Mouse (Mus musculus): Measurements from ENCODE around the gene Golga4. TPM values are rescaled to one million over a fixed set of nuclear protein-coding genes. Genes with fewer than 3 reads are reported as not detected.

The Golga4 gene
- polyA plus RNA-seq, 1 experiment, result 19.4 TPM

GRCm38 (mm10) chr9:118476211-118476765, 29.8 kb upstream of the Golga4 start:
- Histone ChIP-seq H3K27me3 (ENCODE audit: control insufficient read depth, insufficient read depth, low read length) (peaks cover 30% of the 10 kb centered on the region), H3K4me1 (replicated peaks; ENCODE audit: control insufficient read depth, insufficient read depth, low read length) (peaks cover 21% of the 10 kb centered on the region), H3K36me3 (ENCODE audit: control insufficient read depth, insufficient read depth, low read length) (no peaks in the 10 kb centered on the region), H3K4me3 (ENCODE audit: control insufficient read depth, insufficient read depth, low read length) (no peak overlapping the region), H3K27ac (ENCODE audit: control insufficient read depth, insufficient read depth, low read length) (no peak overlapping the region)
- DNase-seq, result no peak
- 5% methylated on average over 22 of the region's 22 CpGs for WGBS
- no peak for TF ChIP-seq POLR2A (IDR thresholded peaks at IDR 0.05; ENCODE audit: control insufficient read depth, extremely low read depth, insufficient read depth, low read length, poor library complexity)
- no peak for TF ChIP-seq CTCF (IDR thresholded peaks at IDR 0.05; ENCODE audit: borderline replicate concordance, control insufficient read depth, extremely low read depth, insufficient read depth, low read length, poor library complexity)

GRCm38 (mm10) chr9:118476766-118477271, 29.2 kb upstream of the Golga4 start:
- no peak overlapping the region for H3K4me3 ChIP-seq (ENCODE audit: control insufficient read depth, insufficient read depth, low read length)

GRCm38 (mm10) chr9:118477281-118477931, 28.7 kb upstream of the Golga4 start:
- Histone ChIP-seq H3K27ac (ENCODE audit: control insufficient read depth, insufficient read depth, low read length) (no peak overlapping the region), H3K36me3 (ENCODE audit: control insufficient read depth, insufficient read depth, low read length) (no peaks in the 10 kb centered on the region), H3K27me3 (ENCODE audit: control insufficient read depth, insufficient read depth, low read length) (peaks cover 34% of the 10 kb centered on the region), H3K4me1 (replicated peaks; ENCODE audit: control insufficient read depth, insufficient read depth, low read length) (peaks cover 21% of the 10 kb centered on the region), H3K4me3 (ENCODE audit: control insufficient read depth, insufficient read depth, low read length) (peak overlapping the region; percentile 23; the same call in 1 of the 2 replicates)
- TF ChIP-seq POLR2A (IDR thresholded peaks at IDR 0.05; ENCODE audit: control insufficient read depth, extremely low read depth, insufficient read depth, low read length, poor library complexity) (no peak), CTCF (IDR thresholded peaks at IDR 0.05; ENCODE audit: borderline replicate concordance, control insufficient read depth, extremely low read depth, insufficient read depth, low read length, poor library complexity) (no peak)
- WGBS, result 2% methylated on average over 31 of the region's 31 CpGs
- DNase-seq, result no peak

More at GRCm38 (mm10) chr9:118476766-118477271, 29.2 kb upstream of the Golga4 start:
- H3K27me3 ChIP-seq (ENCODE audit: control insufficient read depth, insufficient read depth, low read length), result peaks cover 31% of the 10 kb centered on the region
- DNase-seq, result no peak
- H3K27ac ChIP-seq (ENCODE audit: control insufficient read depth, insufficient read depth, low read length), result no peak overlapping the region
- peaks cover 21% of the 10 kb centered on the region for H3K4me1 ChIP-seq (replicated peaks; ENCODE audit: control insufficient read depth, insufficient read depth, low read length)
- no peak for TF ChIP-seq POLR2A (IDR thresholded peaks at IDR 0.05; ENCODE audit: control insufficient read depth, extremely low read depth, insufficient read depth, low read length, poor library complexity)
- TF ChIP-seq CTCF (IDR thresholded peaks at IDR 0.05; ENCODE audit: borderline replicate concordance, control insufficient read depth, extremely low read depth, insufficient read depth, low read length, poor library complexity), result no peak
- WGBS, result 3% methylated on average over 33 of the region's 33 CpGs
- H3K36me3 ChIP-seq (ENCODE audit: control insufficient read depth, insufficient read depth, low read length), result no peaks in the 10 kb centered on the region

GRCm38 (mm10) chr9:118477961-118478360, 28.1 kb upstream of the Golga4 start, which contains the start of gene Eomes:
Eomes (plus strand) TSS chr9:118478212.
- Histone ChIP-seq H3K4me3 (ENCODE audit: control insufficient read depth, insufficient read depth, low read length) (peak within 1 kb of the TSS; percentile 49), H3K36me3 (ENCODE audit: control insufficient read depth, insufficient read depth, low read length) (no peaks in the 10 kb centered on the region), H3K27me3 (ENCODE audit: control insufficient read depth, insufficient read depth, low read length) (peaks cover 34% of the 10 kb centered on the region), H3K4me1 (replicated peaks; ENCODE audit: control insufficient read depth, insufficient read depth, low read length) (peaks cover 21% of the 10 kb centered on the region), H3K27ac (ENCODE audit: control insufficient read depth, insufficient read depth, low read length) (no peak within 1 kb of the TSS)
- TF ChIP-seq CTCF (IDR thresholded peaks at IDR 0.05; ENCODE audit: borderline replicate concordance, control insufficient read depth, extremely low read depth, insufficient read depth, low read length, poor library complexity) (no peak), POLR2A (IDR thresholded peaks at IDR 0.05; ENCODE audit: control insufficient read depth, extremely low read depth, insufficient read depth, low read length, poor library complexity) (no peak)
- 4% methylated on average over 9 of the region's 9 CpGs for WGBS
- DNase-seq, result no peak

- peaks cover 21% of the 10 kb centered on the region for H3K4me1 ChIP-seq (replicated peaks; ENCODE audit: control insufficient read depth, insufficient read depth, low read length)
- 1% methylated on average over 26 of the region's 29 CpGs for WGBS
- DNase-seq, result peak; percentile 48
- H3K4me3 ChIP-seq (ENCODE audit: control insufficient read depth, insufficient read depth, low read length), result peak overlapping the region; percentile 49
- TF ChIP-seq POLR2A (IDR thresholded peaks at IDR 0.05; ENCODE audit: control insufficient read depth, extremely low read depth, insufficient read depth, low read length, poor library complexity) (no peak), CTCF (IDR thresholded peaks at IDR 0.05; ENCODE audit: borderline replicate concordance, control insufficient read depth, extremely low read depth, insufficient read depth, low read length, poor library complexity) (no peak)
- no peaks in the 10 kb centered on the region for H3K36me3 ChIP-seq (ENCODE audit: control insufficient read depth, insufficient read depth, low read length)
- no peak overlapping the region for H3K27ac ChIP-seq (ENCODE audit: control insufficient read depth, insufficient read depth, low read length)
- H3K27me3 ChIP-seq (ENCODE audit: control insufficient read depth, insufficient read depth, low read length), result peaks cover 34% of the 10 kb centered on the region
These were observed 27.6 kb upstream of the Golga4 start for GRCm38 (mm10) chr9:118478458-118478838.

GRCm38 (mm10) chr9:118478839-118479507, 27.1 kb upstream of the Golga4 start:
- Histone ChIP-seq H3K4me1 (replicated peaks; ENCODE audit: control insufficient read depth, insufficient read depth, low read length) (peaks cover 21% of the 10 kb centered on the region), H3K27me3 (ENCODE audit: control insufficient read depth, insufficient read depth, low read length) (peaks cover 34% of the 10 kb centered on the region), H3K4me3 (ENCODE audit: control insufficient read depth, insufficient read depth, low read length) (peak overlapping the region; percentile 49), H3K27ac (ENCODE audit: control insufficient read depth, insufficient read depth, low read length) (no peak overlapping the region), H3K36me3 (ENCODE audit: control insufficient read depth, insufficient read depth, low read length) (no peaks in the 10 kb centered on the region)
- TF ChIP-seq POLR2A (IDR thresholded peaks at IDR 0.05; ENCODE audit: control insufficient read depth, extremely low read depth, insufficient read depth, low read length, poor library complexity) (no peak), CTCF (IDR thresholded peaks at IDR 0.05; ENCODE audit: borderline replicate concordance, control insufficient read depth, extremely low read depth, insufficient read depth, low read length, poor library complexity) (peak; percentile 74; the same call in 1 of the 2 replicates)
- WGBS, result 4% methylated on average over 81 of the region's 87 CpGs
- peak; percentile 56 for DNase-seq
